Mouse (Mus musculus): Measurements from ENCODE around the gene Gbp10. TPM values are rescaled to one million over a fixed set of nuclear protein-coding genes. Genes with fewer than 3 reads are reported as not detected.
"Not testable (repeated sequence)": the region's sequence is repeated elsewhere in the genome, so short reads cannot be mapped to it uniquely, and the experiment has no call there.

Gene Gbp10
- polyA plus RNA-seq, 1 experiment from 2014 or later, result 0.43 TPM

DNA sequence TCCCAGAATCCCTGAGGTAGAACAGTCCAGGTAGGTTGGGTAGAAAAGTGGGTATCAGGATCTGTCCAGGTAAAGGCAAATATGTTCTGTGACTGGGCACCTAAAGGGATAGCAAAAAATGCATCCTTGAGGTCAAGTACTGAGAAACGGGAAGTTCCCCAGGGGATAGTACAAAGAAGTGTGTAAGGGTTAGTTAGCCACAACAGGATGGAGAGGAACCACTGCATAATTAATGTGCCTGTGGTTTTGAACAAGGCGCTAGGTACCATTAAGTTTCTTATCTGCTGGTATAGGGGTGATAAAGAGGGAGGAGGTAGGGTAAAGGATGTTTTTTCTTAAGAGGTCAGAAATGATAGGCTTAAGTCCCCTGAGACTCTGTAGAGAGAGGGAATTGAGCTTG lies 46.8 kb downstream of the Gbp10 start:
- H3K4me3 ChIP-seq (replicated peaks); H3K27ac ChIP-seq (replicated peaks); ATAC-seq (ENCODE audit: insufficient number of reproducible peaks, low FRiP score, low TSS enrichment, low read depth); H3K9ac ChIP-seq; H3K36me3 ChIP-seq; H3K4me2 ChIP-seq (replicated peaks); H3K4me1 ChIP-seq; H3K9me3 ChIP-seq (replicated peaks); H3K27me3 ChIP-seq: not testable (repeated sequence)
- WGBS, result 79% methylated on average over 2 of the region's 2 CpGs

DNA sequence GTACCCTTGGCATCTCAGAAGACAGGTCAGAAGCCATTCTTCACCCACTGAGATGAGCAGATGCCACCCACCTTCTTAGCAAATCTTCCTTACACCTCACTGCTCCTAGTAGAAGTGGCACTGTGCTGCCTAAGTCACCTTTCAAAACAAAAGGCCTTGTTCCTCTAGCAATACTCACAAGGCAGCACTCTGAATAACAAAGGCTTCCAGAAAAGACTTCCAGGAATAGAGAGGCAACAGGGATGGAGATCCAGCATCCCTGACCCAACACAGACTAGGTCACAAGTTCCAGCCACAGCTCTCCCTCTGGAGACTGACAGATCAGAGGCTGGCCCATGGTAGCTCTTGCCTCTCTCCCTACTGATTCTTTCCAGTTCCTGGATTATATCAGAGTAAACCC lies 57.9 kb downstream of the Gbp10 start:
- H3K4me2 ChIP-seq (replicated peaks), result no peak overlapping the region
- H3K4me3 ChIP-seq (replicated peaks), result no peak overlapping the region
- no peaks in the 10 kb centered on the region for H3K4me1 ChIP-seq
- no peak overlapping the region for H3K9ac ChIP-seq
- H3K9me3 ChIP-seq (replicated peaks), result no peaks in the 10 kb centered on the region
- no peak overlapping the region for H3K27ac ChIP-seq (replicated peaks)
- H3K27me3 ChIP-seq, result no peaks in the 10 kb centered on the region
- H3K36me3 ChIP-seq, result no peaks in the 10 kb centered on the region
- no peak for ATAC-seq (ENCODE audit: insufficient number of reproducible peaks, low FRiP score, low TSS enrichment, low read depth)

Other genes with a start within 250 kb of the Gbp10 start
- 2.3 and 2.8 TPM in 2 replicates for gene Gbp9, start 100.0 kb downstream of the Gbp10 start, polyA plus RNA-seq (2015; fragmentation: Nextera tagmentation; extraction: Ambion mirVana)
- 0.55 and 1.0 TPM in 2 replicates for gene Gbp8, start 100.0 kb downstream of the Gbp10 start, polyA plus RNA-seq (2015; fragmentation: Nextera tagmentation; extraction: Ambion mirVana)
- gene Gbp4, start 99.9 kb downstream of the Gbp10 start, polyA plus RNA-seq (2015; fragmentation: Nextera tagmentation; extraction: Ambion mirVana), result 0.69 and 0.77 TPM in 2 replicates
- gene Gm43302, start 54.2 kb upstream of the Gbp10 start, polyA plus RNA-seq (2015; fragmentation: Nextera tagmentation; extraction: Ambion mirVana), result 0.08 and 0.09 TPM in 2 replicates
- 1.1 and 1.6 TPM in 2 replicates for gene Gbp6, start 54.2 kb upstream of the Gbp10 start, polyA plus RNA-seq (2015; fragmentation: Nextera tagmentation; extraction: Ambion mirVana)
- gene Lrrc8b, start 176.2 kb upstream of the Gbp10 start, polyA plus RNA-seq (2015; fragmentation: Nextera tagmentation; extraction: Ambion mirVana), result 7.3 and 7.4 TPM in 2 replicates